Mouse (Mus musculus) ES-Bruce4 (cell line): ENCODE results near the gene Bricd5.

Experiments
- CTCF ChIP-seq: IDR thresholded peaks from one replicate; pipeline ENCODE4 v1.8.1; 2011; ENCODE audit warnings: low read depth, low read length
- EP300 ChIP-seq: IDR thresholded peaks from 2 replicates; pipeline ENCODE4 v1.6.1; 2011; ENCODE audit warnings: low read depth, low read length; ENCODE audit not compliant: insufficient read depth

DNA sequence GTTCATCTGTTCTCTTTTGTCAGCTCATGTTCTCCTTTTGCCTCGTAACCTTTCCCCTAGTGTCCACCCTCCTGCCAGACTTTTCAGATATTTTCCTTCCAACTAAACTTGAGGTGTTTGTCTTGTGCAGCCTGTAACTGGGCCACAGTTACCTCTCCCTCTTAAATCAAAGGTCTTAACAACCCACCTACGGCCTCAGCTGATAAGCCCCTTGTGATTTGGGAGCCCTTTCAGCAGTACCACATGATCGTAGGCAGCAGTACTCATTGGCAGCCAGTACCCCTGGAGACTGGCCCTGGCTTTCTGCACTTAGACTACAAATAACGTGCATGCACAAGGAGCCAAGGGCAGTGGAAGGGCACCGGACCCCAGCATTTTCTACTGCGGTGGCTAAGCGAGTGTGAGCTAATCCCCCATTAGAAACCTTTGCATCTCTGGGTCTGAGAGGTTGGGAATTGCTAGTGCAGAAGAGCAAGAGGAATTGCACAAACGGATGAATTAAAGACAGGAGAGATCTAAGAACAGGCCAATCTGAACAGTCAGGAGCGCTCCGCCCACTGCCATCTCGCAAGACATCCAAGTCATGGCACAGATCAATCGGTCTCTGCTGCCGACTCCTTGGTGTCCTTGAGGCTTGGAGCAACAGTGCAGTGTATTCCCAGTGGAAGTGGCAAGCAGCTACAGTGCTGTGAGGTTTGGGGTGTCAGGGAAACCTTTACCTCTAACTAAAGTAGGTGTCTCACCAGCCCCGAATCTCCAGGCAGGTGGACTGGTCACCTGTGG is 44.3 kb upstream of the Bricd5 start:
- TF ChIP-seq CTCF (no peak), EP300 (no peak)
